Mouse (Mus musculus): ENCODE measurements around the gene Sel1l3.

DNA sequence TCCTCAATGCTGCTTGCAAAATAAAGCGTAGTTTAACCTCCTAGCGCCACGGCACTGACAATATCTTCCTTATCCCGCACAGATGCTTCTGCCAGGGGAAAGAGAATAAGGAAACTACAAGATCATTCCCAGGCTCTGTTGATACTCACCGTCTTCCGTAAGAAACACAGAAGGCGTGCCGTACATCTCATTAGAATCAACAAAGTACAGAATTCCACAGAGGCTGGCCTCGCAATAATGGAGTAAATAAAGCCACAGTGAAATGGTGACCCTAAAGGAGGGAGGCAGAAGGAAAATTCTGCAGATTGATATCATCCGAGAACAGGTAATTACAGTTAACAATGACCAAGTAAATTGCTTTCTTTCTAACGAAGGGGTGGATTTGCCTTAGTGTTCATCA, 27.9 kb downstream of the Sel1l3 start:
- TF ChIP-seq POLR2A (IDR thresholded peaks at IDR 0.05; ENCODE audit: low read depth, low read length) (no peak), CTCF (IDR thresholded peaks at IDR 0.05; ENCODE audit: extremely low read depth, insufficient read length, insufficient replicate concordance, low read depth, low read length) (no peak)
